Mouse (Mus musculus): ENCODE measurements around the gene Prickle2. TPM values are rescaled to one million over a fixed set of nuclear protein-coding genes. Genes with fewer than 3 reads are reported as not detected.

Prickle2 gene
- polyA plus RNA-seq, 1 experiment: 0.02 TPM

GRCm38 (mm10) chr6:92609682-92610235 is 96.2 kb downstream of the Prickle2 start:
- Histone ChIP-seq H3K79me2 (ENCODE audit: control insufficient read depth, insufficient read depth) (no peaks in the 10 kb centered on the region), H3ac (ENCODE audit: control insufficient read depth, insufficient read length) (no peak overlapping the region), H3K27me3 (ENCODE audit: control insufficient read depth, insufficient read depth, insufficient read length) (no peaks in the 10 kb centered on the region), H3K4me3 (no peak overlapping the region), H3K4me2 (ENCODE audit: low read depth) (no peak overlapping the region), H3K36me3 (ENCODE audit: control insufficient read depth, insufficient read depth) (no peaks in the 10 kb centered on the region)
- TF ChIP-seq REST (IDR thresholded peaks at IDR 0.05; ENCODE audit: insufficient read depth, insufficient read length) (no peak), SRF (IDR thresholded peaks at IDR 0.05; ENCODE audit: control insufficient read depth, insufficient read length, low read depth) (no peak), TCF3 (IDR thresholded peaks at IDR 0.05; ENCODE audit: insufficient read length, low read depth) (no peak), POLR2A (IDR thresholded peaks at IDR 0.05; ENCODE audit: insufficient read length, low read depth) (no peak), TCF12 (IDR thresholded peaks at IDR 0.05; ENCODE audit: insufficient read depth, poor library complexity, severe bottlenecking) (no peak), E2F4 (IDR thresholded peaks at IDR 0.05; ENCODE audit: insufficient read depth) (no peak), POLR2AphosphoS2 (IDR thresholded peaks at IDR 0.05; ENCODE audit: insufficient read length, low read depth) (no peak), USF1 (IDR thresholded peaks at IDR 0.05; ENCODE audit: low read depth) (no peak), MYOG (IDR thresholded peaks at IDR 0.05; ENCODE audit: control insufficient read depth in 1 of 3, insufficient read depth in 1 of 3, insufficient read length in 2 of 3, low read depth in 2 of 3) (no peak), CEBPB (IDR thresholded peaks at IDR 0.05; ENCODE audit: insufficient read depth, poor library complexity, severe bottlenecking) (no peak), MAX (IDR thresholded peaks at IDR 0.05; ENCODE audit: low read depth) (no peak), MYOD1 (IDR thresholded peaks at IDR 0.05; ENCODE audit: control insufficient read depth in 1 of 3, insufficient read length in 2 of 3, low read depth in 2 of 3) (no peak)

GRCm38 (mm10) chr6:92609078-92609477 is 96.9 kb downstream of the Prickle2 start:
- H3K4me3 ChIP-seq: no peak overlapping the region
- no peaks in the 10 kb centered on the region for H3K79me2 ChIP-seq (ENCODE audit: control insufficient read depth, insufficient read depth)
- no peaks in the 10 kb centered on the region for H3K27me3 ChIP-seq (ENCODE audit: control insufficient read depth, insufficient read depth, insufficient read length)
- H3K36me3 ChIP-seq (ENCODE audit: control insufficient read depth, insufficient read depth): no peaks in the 10 kb centered on the region
- no peak overlapping the region for H3ac ChIP-seq (ENCODE audit: control insufficient read depth, insufficient read length)
- no peak overlapping the region for H3K4me2 ChIP-seq (ENCODE audit: low read depth)
- TF ChIP-seq E2F4 (IDR thresholded peaks at IDR 0.05; ENCODE audit: insufficient read depth) (no peak), REST (IDR thresholded peaks at IDR 0.05; ENCODE audit: insufficient read depth, insufficient read length) (no peak), SRF (IDR thresholded peaks at IDR 0.05; ENCODE audit: control insufficient read depth, insufficient read length, low read depth) (no peak), TCF3 (IDR thresholded peaks at IDR 0.05; ENCODE audit: insufficient read length, low read depth) (no peak), TCF12 (IDR thresholded peaks at IDR 0.05; ENCODE audit: insufficient read depth, poor library complexity, severe bottlenecking) (no peak), MAX (IDR thresholded peaks at IDR 0.05; ENCODE audit: low read depth) (no peak), POLR2AphosphoS2 (IDR thresholded peaks at IDR 0.05; ENCODE audit: insufficient read length, low read depth) (no peak), CEBPB (IDR thresholded peaks at IDR 0.05; ENCODE audit: insufficient read depth, poor library complexity, severe bottlenecking) (no peak), MYOG (IDR thresholded peaks at IDR 0.05; ENCODE audit: control insufficient read depth in 1 of 3, insufficient read depth in 1 of 3, insufficient read length in 2 of 3, low read depth in 2 of 3) (no peak), MYOD1 (IDR thresholded peaks at IDR 0.05; ENCODE audit: control insufficient read depth in 1 of 3, insufficient read length in 2 of 3, low read depth in 2 of 3) (no peak), USF1 (IDR thresholded peaks at IDR 0.05; ENCODE audit: low read depth) (no peak), POLR2A (IDR thresholded peaks at IDR 0.05; ENCODE audit: insufficient read length, low read depth) (no peak)

DNA sequence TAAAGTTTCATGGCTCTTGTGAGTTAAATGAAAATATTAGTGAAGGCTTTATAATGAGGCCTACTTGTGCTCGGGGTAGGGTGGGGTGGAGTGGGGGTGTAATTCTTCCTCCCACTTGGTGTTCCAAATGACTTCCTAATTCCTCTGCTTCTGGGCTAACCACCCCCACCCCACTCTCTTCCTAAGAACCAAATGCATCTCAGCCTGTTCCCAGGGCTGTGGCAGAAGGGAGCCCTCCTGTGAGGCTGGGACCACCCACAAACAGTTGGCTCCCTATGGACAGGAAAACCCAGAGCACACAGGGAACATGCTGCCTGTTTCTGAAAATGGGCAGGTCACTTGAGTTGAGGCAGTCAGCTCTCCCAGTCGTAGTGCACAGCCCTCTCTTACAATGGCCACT is 100.8 kb downstream of the Prickle2 start:
- TF ChIP-seq MYOD1 (IDR thresholded peaks at IDR 0.05; ENCODE audit: control insufficient read depth in 1 of 3, insufficient read length in 2 of 3, low read depth in 2 of 3): no peak
- TF ChIP-seq MYOG (IDR thresholded peaks at IDR 0.05; ENCODE audit: control insufficient read depth in 1 of 3, insufficient read depth in 1 of 3, insufficient read length in 2 of 3, low read depth in 2 of 3): no peak
- TF ChIP-seq CEBPB (IDR thresholded peaks at IDR 0.05; ENCODE audit: insufficient read depth, poor library complexity, severe bottlenecking): no peak
- TF ChIP-seq REST (IDR thresholded peaks at IDR 0.05; ENCODE audit: insufficient read depth, insufficient read length): no peak
- TF ChIP-seq TCF12 (IDR thresholded peaks at IDR 0.05; ENCODE audit: insufficient read depth, poor library complexity, severe bottlenecking): no peak
- TF ChIP-seq POLR2AphosphoS2 (IDR thresholded peaks at IDR 0.05; ENCODE audit: insufficient read length, low read depth): no peak
- no peak for TF ChIP-seq USF1 (IDR thresholded peaks at IDR 0.05; ENCODE audit: low read depth)

GRCm38 (mm10) chr6:92596340-92596739 is 109.6 kb downstream of the Prickle2 start:
- no peak overlapping the region for H3K4me3 ChIP-seq
- no peak overlapping the region for H3K4me2 ChIP-seq (ENCODE audit: low read depth)
- H3ac ChIP-seq (ENCODE audit: control insufficient read depth, insufficient read length): no peak overlapping the region
- H3K79me2 ChIP-seq (ENCODE audit: control insufficient read depth, insufficient read depth): no peaks in the 10 kb centered on the region
- TF ChIP-seq POLR2A (IDR thresholded peaks at IDR 0.05; ENCODE audit: insufficient read length, low read depth) (no peak), USF1 (IDR thresholded peaks at IDR 0.05; ENCODE audit: low read depth) (no peak), MYOD1 (IDR thresholded peaks at IDR 0.05; ENCODE audit: control insufficient read depth in 1 of 3, insufficient read length in 2 of 3, low read depth in 2 of 3) (no peak), CEBPB (IDR thresholded peaks at IDR 0.05; ENCODE audit: insufficient read depth, poor library complexity, severe bottlenecking) (no peak), SRF (IDR thresholded peaks at IDR 0.05; ENCODE audit: control insufficient read depth, insufficient read length, low read depth) (no peak), REST (IDR thresholded peaks at IDR 0.05; ENCODE audit: insufficient read depth, insufficient read length) (no peak), E2F4 (IDR thresholded peaks at IDR 0.05; ENCODE audit: insufficient read depth) (no peak), TCF12 (IDR thresholded peaks at IDR 0.05; ENCODE audit: insufficient read depth, poor library complexity, severe bottlenecking) (no peak), TCF3 (IDR thresholded peaks at IDR 0.05; ENCODE audit: insufficient read length, low read depth) (no peak), MAX (IDR thresholded peaks at IDR 0.05; ENCODE audit: low read depth) (no peak), MYOG (IDR thresholded peaks at IDR 0.05; ENCODE audit: control insufficient read depth in 1 of 3, insufficient read depth in 1 of 3, insufficient read length in 2 of 3, low read depth in 2 of 3) (no peak), POLR2AphosphoS2 (IDR thresholded peaks at IDR 0.05; ENCODE audit: insufficient read length, low read depth) (no peak)
- no peaks in the 10 kb centered on the region for H3K36me3 ChIP-seq (ENCODE audit: control insufficient read depth, insufficient read depth)
- no peaks in the 10 kb centered on the region for H3K27me3 ChIP-seq (ENCODE audit: control insufficient read depth, insufficient read depth, insufficient read length)

More for the DNA sequence above, 100.8 kb downstream of the Prickle2 start:
- no peaks in the 10 kb centered on the region for H3K36me3 ChIP-seq (ENCODE audit: control insufficient read depth, insufficient read depth)
- H3K4me3 ChIP-seq: no peak overlapping the region
- no peaks in the 10 kb centered on the region for H3K79me2 ChIP-seq (ENCODE audit: control insufficient read depth, insufficient read depth)
- no peak overlapping the region for H3ac ChIP-seq (ENCODE audit: control insufficient read depth, insufficient read length)
- no peaks in the 10 kb centered on the region for H3K27me3 ChIP-seq (ENCODE audit: control insufficient read depth, insufficient read depth, insufficient read length)
- no peak overlapping the region for H3K4me2 ChIP-seq (ENCODE audit: low read depth)
